Mouse (Mus musculus) T-helper 17 cell (primary cell): ENCODE results near the gene Ap2s1.

Source experiments
- in situ Hi-C, 2 experiments: fragments of 300-600 bp; cut with MboI, MseI; formaldehyde crosslinking; loops; 1 replicate in 1 of 2; 2 replicates in 1 of 2; pipeline ENCODE4 v1.15.1; 2025; ENCODE audit warnings: high pct_unique_total_duplicates in 2 of 2

Ap2s1 gene

DNA sequence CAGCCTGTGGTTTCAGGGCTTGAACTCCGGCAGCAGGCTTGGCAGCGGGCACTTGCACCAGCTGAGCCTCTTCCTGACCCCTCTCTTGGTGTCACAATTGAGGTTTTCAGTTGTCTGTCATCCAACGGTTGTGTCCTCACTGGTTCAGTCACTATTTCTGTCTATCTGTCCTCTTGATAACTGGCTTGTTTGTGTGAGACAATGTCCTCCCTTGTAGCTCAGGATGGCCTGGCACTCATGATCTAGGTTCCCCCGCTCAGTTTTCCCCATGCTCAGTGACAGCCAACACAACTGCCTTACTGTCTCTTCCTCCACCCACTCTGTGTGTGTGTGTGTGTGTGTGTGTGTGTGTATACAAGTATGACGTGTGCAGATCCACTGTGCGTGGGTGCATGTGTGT, 9.4 kb downstream of the Ap2s1 start:
- in situ Hi-C loops: loop anchor here (5.0 kb wide), 1 partner anchor 55 kb away; no protein-coding TSS in a partner anchor

DNA sequence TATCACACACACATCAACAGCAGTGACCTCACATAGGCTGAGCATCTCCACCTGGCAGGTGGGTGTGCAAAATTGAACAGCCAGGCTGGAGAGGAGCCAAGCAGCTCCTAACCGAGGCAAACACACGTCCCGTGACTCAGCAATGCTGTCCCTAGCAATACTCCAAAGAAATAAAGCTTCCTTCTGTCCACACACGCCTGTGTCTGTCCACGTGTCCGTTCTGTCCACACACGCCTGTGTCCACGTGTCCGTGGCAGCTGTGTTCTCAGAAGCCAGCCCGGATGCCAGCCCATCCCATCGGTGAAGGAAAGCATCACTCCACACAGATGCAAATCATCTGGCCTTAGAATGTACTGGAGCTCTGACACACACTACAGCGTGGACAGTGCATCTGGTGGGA, 13.8 kb downstream of the Ap2s1 start:
- in situ Hi-C loops: no loop called here

DNA sequence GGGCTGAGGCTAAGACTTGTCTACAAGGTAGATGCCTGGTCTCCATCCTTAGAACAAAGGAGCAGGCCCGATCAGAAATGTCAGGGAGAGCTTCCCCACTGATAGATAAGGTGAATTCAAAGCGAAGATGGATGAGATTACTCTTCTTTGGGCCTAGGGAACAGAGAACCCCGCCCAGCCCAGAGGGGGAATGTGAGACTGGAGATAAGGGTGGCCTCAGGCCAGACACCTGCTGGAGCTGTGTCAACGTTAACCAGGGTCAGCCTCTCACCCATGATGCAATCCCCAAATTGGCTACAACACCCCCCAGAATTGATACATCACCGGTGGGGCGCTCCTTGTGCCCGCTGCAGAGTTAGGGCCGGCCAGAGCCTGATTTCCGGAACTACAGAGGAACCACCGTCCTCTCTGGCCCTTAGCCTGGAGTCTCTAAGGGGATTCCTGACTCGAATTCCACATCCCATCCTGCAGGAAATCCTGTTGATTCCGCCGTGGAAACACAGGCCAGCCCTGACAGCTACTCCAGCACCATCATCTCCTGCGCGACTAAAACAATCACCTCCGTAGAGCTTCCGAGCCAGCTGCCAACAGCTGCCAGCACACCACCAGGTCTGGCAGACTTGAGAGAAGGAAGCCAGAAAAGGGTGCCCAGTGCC, 17.3 kb downstream of the Ap2s1 start:
- in situ Hi-C loops: no loop called here

DNA sequence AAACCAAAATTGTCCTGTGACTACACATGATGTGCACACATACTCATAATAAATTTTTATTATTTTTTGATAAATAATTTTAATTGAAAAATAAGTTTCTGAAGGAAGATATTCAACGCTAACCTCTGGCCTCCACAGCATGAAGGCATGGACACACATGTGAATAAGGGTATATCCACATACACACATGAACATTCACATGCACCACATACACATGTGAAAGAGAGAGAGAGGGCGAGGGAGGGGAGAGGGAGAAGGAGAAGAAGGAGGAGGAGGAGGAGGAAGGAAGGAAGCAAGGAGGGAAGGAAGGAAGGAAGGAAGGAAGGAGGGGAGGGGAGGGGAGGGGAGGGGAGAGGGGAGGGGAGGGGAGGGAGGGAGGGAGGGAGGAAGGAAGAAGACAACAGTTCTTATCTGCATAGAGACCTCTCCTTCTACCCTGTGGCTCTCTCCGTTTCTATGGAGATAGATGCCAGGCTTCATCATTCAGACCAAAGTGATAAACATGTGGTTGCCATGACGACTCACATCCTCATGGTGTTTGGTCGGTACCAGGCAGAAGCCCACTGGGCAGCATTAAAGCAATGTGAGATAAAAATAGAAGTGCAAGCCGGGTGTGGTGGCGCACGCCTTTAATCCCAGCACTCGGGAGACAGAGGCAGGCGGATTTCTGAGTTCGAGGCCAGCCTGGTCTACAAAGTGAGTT, 20.8 kb downstream of the Ap2s1 start:
- in situ Hi-C loops: no loop called here

DNA sequence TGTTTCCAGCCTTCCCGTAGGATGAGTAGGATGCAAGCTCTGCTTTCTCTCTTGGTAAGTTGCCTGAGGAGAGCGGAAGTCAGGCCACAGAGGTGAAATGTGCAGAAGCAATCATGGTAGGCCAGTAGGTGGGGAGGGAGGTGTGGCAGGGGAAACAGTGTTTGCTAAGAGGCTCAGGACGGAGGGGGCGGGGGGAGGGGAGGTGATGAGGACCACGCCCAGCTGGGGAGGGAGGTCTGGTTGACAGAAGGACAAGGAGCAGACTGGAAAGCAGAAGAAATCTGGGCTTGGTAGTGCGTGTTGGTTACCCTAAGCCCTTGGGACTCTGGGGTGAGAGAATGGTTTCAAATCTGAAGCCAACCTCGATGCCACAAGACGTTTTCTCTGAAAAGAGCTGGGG, 22.1 kb downstream of the Ap2s1 start:
- in situ Hi-C loops: no loop called here

DNA sequence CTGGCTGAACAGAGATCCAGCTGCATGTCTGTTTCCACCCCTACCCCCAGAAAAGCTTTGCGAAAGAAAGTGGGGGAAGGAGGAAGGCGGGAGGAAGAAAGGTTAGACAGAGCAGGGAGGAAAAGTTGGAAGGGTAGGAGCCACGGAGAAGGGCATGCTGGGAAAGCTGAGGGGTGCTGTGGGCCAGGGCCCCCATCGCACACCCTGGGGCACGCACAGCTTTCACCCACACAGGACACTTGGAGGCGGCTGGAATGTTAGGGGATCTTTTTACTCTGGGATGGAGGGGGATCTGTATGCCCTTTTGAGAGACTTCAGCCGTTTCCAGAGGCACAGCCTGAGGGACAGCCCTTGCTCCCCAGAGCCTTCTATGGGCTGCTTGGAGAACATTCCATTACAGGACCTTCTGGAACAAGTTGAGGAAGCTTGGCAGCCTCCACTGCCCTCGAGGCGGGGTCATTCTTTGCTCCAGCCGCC, 22.8 kb downstream of the Ap2s1 start:
- in situ Hi-C loops: no loop called here

DNA sequence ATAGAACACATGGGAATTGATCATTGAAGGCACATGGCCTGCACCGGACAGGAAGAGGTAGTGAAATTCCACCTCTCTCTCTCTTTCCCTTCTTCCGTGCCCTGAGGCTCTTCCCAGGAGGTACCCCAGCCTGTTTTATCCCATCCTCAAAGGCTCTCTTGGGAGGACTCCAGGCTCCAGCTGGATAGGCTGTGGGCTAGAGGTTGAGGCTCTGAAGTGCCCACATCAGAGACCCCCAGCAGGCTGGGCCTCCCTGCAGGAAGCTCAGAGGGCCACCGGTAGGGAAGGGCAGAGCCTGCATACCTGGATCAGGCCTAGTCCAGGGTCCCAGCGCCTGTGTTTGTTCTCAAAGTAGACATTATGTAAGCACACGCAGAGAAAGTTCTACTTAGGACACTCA, 23.4 kb downstream of the Ap2s1 start:
- in situ Hi-C loops: no loop called here

DNA sequence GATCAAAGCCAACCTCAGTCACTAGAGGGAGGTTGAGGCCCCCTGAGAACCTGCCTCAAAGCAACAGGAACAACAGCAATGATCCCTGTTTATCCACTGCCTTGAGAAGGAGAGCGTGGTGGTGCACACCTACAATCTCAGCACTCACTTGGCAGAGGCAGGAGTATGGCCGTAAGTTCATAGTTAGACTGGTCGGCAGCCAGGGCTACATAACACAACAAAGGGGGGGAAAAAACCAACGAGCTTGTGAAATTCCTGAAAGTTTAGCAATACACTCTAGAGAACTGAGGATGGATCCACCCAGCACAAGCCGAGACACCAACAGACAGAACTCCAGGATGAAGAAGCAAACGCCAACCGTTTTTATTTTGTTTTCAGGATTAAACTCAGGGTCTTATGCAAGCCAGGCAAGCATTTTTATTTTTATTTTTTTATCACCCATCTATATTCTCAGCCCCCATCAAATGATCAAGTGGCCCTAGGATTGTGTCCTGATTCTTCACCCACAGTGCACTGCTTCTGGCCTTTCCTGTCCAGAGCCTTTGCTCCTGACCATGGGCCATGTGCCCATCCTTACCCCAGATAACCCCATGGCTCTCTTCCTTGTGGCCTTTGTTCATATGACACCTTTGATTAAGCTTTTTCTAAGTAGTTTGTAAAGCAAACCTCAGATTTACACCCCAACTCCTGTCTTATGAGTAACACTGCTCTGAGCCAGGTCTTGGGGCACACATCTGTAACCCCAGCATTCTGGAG, 25.4 kb downstream of the Ap2s1 start:
- in situ Hi-C loops: no loop called here

DNA sequence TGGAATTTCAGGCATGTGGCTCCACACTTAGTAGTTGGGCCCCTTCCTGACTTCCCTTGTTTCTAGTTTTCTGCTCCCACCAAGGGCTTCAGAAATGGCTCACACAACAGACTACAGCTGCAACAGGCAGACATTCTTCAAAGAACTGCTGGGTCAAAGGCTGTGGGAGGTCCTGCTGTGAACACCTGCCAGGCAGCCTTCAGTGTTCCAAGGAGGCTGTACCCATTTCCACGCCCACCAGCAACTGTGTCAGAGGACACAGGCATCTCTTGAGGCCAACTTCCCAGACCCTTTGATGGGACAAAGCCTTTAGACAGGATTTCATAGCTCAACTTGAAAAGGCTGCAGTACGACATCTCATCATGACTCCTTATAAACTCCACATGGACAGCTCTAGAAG, 28.2 kb downstream of the Ap2s1 start:
- in situ Hi-C loops: no loop called here

DNA sequence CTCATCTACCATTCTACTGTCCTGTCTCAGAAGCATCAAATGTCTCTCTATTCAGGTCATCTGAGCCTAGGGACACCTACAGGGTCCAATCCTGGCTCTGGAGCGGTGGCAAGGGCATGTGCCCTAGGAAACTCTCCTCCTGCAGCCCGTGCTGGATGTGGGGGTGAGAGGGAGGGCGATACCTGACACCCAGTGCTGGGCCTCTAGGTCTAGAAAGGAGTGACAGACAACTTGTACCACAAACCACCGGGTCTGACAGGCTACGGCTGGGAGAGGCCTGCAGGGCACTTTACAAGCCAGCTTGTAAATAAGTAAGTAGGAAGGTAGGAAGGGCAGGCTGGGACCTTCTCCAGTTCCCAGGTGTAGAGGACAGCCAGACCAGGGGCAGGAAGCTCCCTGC, 37.7 kb downstream of the Ap2s1 start:
- in situ Hi-C loops: no loop called here

DNA sequence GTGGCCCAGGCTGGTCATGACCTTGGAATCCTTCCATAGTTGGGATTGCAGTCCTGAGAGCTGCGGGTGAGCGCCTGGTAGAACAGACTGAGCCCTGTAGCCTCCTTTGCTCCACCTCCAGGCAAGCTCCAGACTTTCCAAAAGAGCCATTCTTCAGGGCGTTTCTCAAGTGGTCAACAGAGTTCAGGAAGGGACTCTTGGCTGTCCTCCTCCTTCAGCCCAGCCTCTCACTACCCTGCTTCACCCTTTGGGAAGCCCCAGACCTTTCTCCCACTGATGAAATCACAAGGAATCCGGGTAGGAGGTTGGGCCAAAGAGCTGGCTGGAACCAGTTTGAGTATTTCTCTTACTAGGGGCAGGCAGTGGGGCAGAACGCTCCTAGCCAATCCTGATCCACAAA, 41.9 kb downstream of the Ap2s1 start:
- in situ Hi-C loops: loop anchor here in 1 of 2 experiments (5.0 kb wide), 1 partner anchor 733 kb away; the partner anchor contains the start of gene Bicra

DNA sequence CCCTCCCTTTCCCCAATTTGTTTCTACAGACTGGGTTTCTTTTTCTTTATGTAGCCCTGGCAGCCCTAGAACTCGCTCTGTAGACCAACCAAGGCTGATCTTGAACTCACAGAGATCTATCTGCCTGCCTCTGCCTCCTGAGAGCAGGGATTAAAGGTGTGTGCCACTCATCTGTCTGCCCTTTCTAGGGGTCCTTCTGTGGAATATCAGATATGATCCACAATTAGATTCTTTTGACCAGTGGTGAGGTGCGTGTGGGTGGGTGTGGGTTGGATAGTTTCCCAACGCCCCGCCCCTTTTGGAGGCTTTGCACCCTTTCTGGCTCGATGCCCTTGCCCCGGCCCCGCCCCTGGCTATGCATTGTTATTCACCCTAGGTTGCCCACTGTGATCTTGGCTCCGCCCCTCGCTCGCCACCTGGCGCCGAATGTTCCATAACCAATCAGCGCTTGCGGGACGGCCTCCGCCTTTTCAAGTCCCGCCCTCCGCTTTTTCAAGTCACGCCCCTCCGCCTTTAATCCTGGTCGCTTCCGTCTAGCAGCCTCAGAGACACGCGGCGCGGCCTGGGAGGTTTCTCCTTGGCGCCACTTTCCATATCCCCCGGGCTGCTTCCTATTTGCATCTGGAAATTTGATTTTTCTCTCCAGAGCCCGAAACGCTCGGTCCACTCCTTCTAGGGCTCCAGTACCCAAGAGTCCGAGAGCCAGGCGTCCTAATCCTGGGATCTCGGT, 42.8 kb downstream of the Ap2s1 start, which contains the start of gene Slc1a5:
Gene Slc1a5 (plus strand): TSS at position 516 of the 730 bp plus-strand sequence.
- in situ Hi-C loops: loop anchor here in 1 of 2 experiments (5.0 kb wide), 1 partner anchor 734 kb away; the partner anchor contains the start of gene Bicra

DNA sequence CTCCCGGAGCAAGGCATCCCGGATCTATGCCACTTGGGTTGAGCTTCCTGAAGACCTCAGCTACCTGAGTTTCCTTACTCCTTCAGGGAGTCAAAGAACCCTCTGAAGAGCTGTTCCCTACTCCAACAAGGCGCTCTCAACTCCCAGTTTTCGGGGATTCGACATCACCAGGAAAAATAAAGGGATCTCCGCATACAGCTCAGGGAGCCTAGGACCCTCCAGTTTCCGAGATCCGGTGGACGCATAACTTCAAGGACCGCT, 43.3 kb downstream of the Ap2s1 start:
- in situ Hi-C loops: loop anchor here in 1 of 2 experiments (5.0 kb wide), 1 partner anchor 734 kb away; the partner anchor contains the start of gene Bicra

DNA sequence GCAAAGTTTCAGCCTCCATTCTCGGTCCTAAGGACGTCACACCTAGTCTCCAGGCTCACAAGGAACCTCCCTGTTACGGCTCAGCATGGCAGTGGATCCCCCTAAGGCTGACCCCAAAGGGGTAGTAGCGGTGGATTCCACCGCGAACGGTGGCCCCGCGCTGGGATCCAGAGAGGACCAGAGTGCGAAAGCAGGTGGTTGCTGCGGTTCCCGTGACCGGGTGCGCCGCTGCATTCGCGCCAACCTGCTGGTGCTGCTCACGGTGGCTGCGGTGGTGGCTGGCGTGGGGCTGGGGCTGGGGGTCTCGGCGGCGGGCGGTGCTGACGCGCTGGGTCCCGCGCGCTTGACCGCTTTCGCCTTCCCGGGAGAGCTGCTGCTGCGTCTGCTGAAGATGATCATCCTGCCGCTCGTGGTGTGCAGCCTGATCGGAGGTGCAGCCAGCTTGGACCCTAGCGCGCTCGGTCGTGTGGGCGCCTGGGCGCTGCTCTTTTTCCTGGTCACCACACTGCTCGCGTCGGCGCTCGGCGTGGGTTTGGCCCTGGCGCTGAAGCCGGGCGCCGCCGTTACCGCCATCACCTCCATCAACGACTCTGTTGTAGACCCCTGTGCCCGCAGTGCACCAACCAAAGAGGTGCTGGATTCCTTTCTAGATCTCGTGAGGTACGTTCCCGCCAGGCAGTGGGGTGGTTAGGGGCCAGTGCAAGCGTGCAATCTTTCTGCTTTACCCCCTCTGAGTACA, 43.8 kb downstream of the Ap2s1 start:
- in situ Hi-C loops: loop anchor here in 1 of 2 experiments (5.0 kb wide), 1 partner anchor 735 kb away; the partner anchor contains the start of gene Bicra

DNA sequence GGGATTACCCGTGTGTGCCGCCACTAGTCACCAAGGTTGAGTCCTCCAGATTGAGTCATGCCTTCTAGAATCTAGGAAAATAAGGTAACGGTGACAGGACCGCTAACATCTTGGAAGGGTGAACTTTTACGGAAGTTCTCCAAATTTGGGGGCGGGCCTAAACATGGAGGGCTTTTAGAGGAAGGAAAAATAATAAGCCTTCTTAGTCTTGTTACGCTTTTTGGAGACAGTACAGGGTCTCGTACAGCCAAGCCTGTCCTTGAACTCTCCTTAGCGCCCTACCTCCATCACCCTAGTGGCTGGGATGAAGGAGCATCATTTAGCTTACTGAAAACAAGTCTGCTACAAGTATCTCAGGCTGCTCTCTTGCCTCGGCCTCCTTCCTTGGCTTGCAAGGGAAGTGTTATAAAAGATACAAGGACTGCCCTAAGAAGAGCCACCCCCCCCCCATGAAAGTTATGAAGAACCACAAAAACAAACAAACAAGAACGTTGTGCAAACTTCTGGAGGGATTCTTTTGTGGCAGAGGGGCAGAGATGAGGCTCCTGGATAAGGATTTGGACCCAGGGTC, 44.4 kb downstream of the Ap2s1 start:
- in situ Hi-C loops: loop anchor here in 1 of 2 experiments (5.0 kb wide), 1 partner anchor 735 kb away; the partner anchor contains the start of gene Bicra

DNA sequence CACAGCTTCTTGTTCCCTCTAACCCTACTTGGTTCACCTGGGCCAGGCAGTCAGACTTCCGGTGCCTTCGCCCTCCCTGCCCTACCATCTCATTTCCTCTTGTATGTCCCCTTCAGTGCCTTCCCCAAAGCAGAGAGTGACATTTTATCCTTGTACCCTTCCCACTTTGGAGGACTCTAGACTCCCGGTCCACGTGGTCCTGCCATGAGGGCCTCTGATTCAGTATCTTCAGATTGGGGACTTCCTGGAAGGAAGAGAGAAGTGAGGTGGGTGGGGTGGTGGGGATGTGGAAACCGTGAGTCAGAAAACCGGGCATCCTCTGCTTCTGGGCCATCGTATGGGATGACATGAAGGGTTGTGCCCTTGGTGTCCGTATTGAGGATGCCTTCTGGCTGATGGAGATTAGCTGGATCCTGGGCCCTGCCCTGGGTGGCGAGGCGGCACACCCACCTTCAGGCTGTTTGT, 45.0 kb downstream of the Ap2s1 start:
- in situ Hi-C loops: loop anchor here in 1 of 2 experiments (5.0 kb wide), 1 partner anchor 736 kb away; the partner anchor contains the start of gene Bicra

DNA sequence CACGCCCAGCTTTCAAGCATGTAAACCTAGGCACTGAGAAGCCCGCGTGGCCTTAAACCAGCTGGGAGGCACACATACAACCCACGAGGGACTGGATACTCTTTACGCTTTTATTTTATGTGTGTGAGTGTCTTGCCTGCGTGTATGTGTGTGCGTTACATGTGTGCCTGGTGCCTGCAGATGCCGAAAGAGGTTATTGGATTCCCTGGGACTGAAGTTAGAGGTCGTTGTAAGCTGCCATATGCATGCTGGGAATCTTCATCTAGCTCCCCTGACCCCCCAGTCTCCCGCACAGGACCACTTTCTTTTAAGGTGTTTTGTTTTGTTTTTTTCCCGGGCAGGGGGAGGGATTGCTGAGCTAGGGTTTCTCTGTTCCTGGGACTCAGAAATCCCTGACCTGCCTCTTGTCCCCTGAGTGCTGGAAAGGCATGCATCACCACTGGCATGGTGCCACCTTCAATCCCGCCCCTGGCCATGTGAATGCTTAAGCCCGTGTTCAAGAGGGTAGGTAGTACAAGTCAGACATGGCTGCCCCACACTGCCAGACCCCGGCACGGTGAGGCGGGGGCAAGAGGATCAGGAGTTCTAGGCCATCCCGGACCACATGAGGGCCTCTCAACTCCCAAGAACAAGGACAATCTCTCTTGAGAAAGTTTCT, 45.7 kb downstream of the Ap2s1 start:
- in situ Hi-C loops: loop anchor here in 1 of 2 experiments (5.0 kb wide), 1 partner anchor 737 kb away; the partner anchor contains the start of gene Bicra

DNA sequence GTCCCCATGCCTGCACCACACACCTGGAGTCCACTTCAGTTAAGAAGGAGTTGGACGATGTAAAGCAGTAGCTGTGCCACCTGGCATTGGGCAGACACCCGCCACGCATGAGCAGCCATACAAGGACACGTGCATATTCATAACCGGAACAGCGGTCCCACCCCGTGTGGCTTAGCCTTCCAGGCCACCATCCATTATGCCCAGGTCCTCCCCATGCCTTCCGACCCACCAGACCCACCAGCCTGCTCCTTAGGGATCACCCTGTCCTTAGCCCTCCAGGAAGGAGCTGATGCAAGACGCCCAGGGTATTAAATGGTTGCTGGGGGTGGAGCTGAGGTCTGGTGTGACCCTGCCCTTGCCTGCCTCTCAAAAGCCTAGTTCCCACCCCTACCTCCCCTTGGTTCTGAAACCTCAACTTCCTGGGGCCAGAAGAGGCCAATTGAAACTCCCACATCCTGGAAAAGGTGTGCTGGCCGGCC, 46.3 kb downstream of the Ap2s1 start:
- in situ Hi-C loops: loop anchor here in 1 of 2 experiments (5.0 kb wide), 1 partner anchor 737 kb away; the partner anchor contains the start of gene Bicra

DNA sequence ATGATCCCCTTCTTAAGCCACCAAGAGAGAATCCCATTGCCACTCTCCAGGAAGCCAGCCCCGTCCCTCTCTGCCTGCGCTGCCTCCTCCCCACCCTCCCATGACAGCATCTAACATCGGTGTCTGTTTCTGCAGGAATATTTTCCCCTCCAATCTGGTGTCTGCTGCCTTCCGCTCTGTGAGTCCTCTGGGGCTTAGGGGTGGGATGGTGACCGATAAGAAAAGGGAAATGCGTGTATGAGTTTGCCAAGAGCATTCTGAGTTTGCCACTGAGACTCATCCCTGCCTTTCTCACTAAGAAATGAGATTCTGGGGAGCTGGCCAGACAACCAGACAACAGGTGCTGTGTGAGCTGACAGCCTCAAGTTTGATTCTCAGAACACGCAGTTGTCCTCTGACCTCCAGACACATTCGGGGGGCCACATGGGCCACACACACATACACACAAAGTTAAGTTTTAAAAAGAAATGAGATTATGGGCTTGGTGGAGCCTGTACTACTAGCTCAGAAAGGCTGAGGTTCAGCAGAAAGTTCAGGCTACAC, 47.4 kb downstream of the Ap2s1 start:
- in situ Hi-C loops: no loop called here
